Mouse (Mus musculus): ENCODE measurements around the gene Oard1.

Gene Oard1

GRCm38 (mm10) chr17:48436487-48436886, 26.7 kb downstream of the Oard1 start:
- no peak for ATAC-seq (ENCODE audit: low TSS enrichment)

- ATAC-seq (ENCODE audit: low TSS enrichment): no peak
These were observed 27.7 kb downstream of the Oard1 start for GRCm38 (mm10) chr17:48437421-48437911.

DNA sequence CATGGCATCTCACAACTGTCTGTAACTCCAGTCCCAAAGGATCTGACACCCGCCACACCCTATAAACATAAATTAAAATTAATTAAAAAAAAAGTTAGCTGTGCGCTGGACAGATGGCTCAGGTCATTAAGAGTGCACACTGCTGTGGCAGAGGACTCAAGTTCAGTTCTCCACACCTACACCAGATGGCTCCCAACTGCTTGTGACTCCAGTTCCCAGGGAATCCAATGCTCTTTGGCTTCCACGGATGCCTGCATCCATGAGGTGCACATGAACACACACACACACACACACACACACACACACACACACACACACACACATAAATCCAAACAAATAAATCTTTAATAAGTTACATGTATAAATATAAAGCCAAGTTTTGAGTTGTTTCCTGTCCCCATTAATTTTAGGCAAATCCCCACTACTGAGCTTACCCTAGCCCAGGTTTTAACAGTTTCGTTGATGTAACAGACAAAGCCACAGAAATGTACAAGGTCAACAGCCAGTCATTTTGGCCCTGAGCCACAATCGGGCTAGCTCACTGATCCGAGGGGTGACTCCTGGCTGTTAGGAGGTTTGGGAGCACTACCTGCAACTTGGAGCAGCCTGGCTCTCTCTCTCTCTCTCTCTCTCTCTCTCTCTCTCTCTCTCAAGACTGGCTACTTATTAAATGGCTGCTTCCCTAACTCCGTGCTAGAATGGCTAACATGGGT, 33.1 kb downstream of the Oard1 start:
- no peak for ATAC-seq (ENCODE audit: low TSS enrichment)

DNA sequence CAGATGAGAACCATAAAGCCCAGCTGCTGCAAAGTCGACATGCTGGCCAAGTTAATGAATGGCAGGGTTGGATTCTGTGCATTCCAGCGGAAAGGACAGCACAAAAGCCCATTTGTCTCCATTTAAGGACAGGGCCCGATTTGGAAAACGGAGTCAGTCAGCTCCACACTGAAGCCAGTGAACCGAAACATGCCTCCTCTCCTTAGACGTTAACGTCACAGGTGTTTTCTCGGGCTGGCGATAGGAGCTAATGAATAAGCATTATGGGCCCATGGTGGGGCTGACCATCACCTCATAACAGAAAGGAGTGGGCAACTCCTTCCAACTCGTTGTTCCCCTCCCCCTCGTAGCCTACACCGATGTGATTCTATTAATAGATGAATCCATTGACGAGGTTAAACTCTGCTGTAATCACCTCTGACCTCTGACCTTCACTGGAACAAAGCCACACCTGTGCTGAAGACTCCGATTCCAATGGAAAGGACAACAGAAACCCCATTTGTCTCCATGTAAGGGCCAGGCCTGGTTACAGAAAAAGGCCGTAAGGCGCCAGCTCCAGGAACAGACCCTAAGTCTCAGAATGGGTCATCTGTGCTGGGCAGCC, 33.8 kb downstream of the Oard1 start:
- no peak for ATAC-seq (ENCODE audit: low TSS enrichment)

GRCm38 (mm10) chr17:48447675-48448074, 37.9 kb downstream of the Oard1 start:
- no peak for ATAC-seq (ENCODE audit: low TSS enrichment)

- no peak for ATAC-seq (ENCODE audit: low TSS enrichment)
These were observed 41.0 kb downstream of the Oard1 start for GRCm38 (mm10) chr17:48450666-48451352.

DNA sequence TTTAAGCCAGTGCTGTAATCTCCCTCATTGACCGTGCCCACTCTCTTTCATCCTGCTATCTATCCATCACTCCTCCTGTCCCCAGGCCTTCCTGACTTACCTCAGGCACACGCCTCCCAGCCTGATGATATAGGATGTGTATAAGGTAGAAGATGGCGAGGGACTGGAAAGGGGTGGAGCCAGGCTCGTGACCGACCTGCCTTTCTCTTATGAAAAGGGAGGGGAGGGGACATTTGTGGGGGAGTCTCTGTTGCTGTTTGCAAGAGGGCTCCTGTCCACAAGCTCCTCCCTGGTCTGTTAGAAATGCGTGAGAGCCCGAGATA, 41.5 kb downstream of the Oard1 start, which contains the start of gene Tspo2:
TSS of gene Tspo2 (minus strand) at position 170 of the 323 bp plus-strand sequence.
- no peak for ATAC-seq (ENCODE audit: low TSS enrichment)

DNA sequence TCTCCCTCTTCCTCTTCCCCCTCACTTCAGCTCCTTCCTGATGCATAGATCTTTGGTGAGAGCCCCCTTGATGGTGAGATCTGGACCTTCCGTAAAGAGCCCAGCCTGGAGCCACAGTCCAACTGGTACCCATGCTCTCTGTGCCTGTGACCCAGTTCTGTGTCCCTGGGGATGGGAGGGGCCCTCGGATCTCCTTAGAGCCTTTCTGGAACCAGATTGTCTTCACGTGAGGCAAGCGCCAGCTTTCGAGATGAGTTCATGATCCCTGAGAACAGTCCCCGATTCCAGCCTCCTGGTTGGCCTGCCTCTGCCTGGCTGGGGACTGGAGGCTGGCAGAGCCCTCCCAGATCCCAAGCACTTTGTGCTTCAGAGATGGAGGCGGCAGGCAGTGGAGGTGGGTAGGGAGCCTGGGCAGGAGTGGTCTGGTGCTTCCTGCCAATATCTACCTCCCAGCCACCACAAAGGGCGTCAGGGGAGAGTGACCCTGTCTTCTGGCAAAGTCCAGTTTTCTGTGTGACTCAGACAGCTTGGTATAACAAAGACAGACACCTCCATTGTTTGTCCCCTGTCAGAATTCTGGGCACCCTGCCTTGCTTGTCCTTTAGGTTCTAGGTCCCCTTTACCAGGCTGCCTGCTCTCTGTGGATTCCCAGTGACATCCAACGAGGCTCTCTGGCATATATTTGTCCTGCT, 42.1 kb downstream of the Oard1 start:
- no peak for ATAC-seq (ENCODE audit: low TSS enrichment)

- ATAC-seq (ENCODE audit: low TSS enrichment): no peak
These were observed 43.7 kb downstream of the Oard1 start for GRCm38 (mm10) chr17:48453489-48453888.

- no peak for ATAC-seq (ENCODE audit: low TSS enrichment)
These were observed 44.4 kb downstream of the Oard1 start for GRCm38 (mm10) chr17:48454190-48454589.

DNA sequence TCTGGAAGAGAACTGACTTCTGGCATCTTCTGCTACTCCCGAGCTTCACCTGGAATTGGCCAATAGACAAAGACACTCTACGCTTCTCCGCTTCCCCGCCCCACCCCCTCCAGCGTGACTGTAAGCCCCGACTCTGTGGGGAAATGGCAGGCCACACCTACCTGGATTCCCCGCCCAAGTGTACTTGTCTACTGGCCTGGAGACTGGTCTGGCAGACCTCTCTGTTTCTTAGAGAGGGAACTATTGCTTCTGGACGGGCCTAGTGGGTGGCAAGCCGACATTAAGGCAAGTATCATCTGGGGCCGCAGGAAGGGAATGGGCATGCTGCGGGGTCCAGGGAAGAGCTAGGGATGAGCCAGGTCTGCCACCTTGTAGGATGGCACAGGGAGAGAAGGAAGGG, 44.9 kb downstream of the Oard1 start, which contains the start of gene Unc5cl:
TSS of gene Unc5cl (plus strand) at position 214 of the 400 bp plus-strand sequence.
- ATAC-seq (ENCODE audit: low TSS enrichment): no peak

- ATAC-seq (ENCODE audit: low TSS enrichment): no peak
These were observed 46.1 kb downstream of the Oard1 start for GRCm38 (mm10) chr17:48455955-48456354.

DNA sequence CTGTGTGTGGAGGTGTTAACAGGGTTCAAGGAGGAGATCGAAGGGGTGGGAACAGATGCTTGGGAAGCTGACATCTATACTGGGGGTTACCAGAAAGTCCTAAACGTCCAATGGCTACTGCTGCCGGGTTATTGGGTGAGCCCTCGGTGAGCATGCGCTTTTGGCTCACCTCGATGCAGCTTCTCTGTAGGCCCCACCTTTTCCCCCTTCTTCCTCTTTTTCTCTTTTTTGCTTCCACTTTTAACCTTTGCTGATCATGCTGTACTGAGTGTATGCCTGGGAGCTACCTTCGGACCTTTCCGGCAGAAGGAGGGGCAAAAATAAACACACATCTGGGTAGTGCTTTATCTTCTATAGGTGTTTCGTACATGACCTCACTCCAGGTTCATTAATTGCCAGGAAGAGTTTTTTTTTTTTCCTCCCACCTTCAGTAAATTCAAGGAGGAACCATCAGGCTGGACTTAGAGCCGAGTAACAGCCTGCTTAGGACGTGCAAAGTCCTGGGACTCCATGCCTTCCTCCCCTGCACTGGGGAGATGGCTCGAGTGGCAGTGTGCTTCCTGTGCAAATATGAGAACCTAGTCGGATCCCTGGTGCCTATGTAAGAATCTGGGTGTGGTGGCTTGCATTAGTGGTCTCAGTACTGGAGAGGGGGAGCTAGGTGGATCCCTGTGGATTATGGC, 48.3 kb downstream of the Oard1 start:
- ATAC-seq (ENCODE audit: low TSS enrichment): no peak

- no peak for ATAC-seq (ENCODE audit: low TSS enrichment)
These were observed 52.3 kb downstream of the Oard1 start for GRCm38 (mm10) chr17:48462096-48462495.

DNA sequence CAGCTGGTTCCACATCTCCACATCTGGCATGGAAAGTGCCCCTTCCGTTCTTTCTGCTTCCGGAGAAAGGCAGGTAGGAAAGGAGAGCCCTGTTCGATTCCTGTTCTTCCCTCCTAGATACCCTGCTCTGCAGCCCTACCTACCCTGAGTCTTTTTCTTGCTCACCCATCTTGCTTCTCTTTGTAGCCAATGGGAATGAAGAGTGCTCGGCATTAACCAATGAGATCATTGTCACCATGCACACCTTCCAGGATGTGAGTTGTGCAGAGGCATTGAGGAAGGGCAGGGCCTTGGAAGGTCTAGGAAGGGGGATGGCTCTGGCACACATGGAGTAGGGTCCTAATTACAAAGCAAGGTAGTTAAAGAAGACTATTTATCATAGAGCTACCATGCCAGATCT, 53.6 kb downstream of the Oard1 start:
- no peak for ATAC-seq (ENCODE audit: low TSS enrichment)

Measured in frontal cortex, adult (tissue).